8 mouse cellular contexts compared by ENCODE assay signal in genomic region chr17:5769776-5770175, GRCm38 (mm10).
DNase-seq lines count a peak whose midpoint lies in the region; ATAC-seq lines count a peak whose summit lies in the region.

No protein-coding gene starts in this region.

- 27% methylated on average over 7 of the region's 7 CpGs for WGBS in heart, embryonic 14.5 days
- 49% methylated on average over 7 of the region's 7 CpGs for WGBS in midbrain, embryonic 12.5 days

- peak overlapping the region; percentile 91 to 93 for H3K27ac ChIP-seq in heart, embryonic 14.5 days (replicated peaks in 1 of 2; ENCODE audit: control insufficient read depth in 1 of 2, insufficient read depth in 1 of 2, low read depth in 2 of 2, low read length in 2 of 2)
- peak overlapping the region; percentile 56 for H3K27ac ChIP-seq in midbrain, embryonic 12.5 days (replicated peaks)

- DNase-seq in cerebellum, adult 18-20 months: peak; percentile 33 to 44
- DNase-seq in cerebellum, adult 11 months: no peak
- DNase-seq in adrenal gland, postnatal 10 days: peak; percentile 83
- DNase-seq in kidney, postnatal 25 days: peak; percentile 69 to 76
- DNase-seq in urinary bladder, postnatal 4 days (ENCODE audit: low spot score in 2 of 2): peak; percentile 43 to 76
- no peak for DNase-seq in layer of hippocampus, postnatal 10 days (ENCODE audit: low spot score in 2 of 2)

- no peaks in the 10 kb centered on the region for H3K9me3 ChIP-seq in heart, embryonic 14.5 days (ENCODE audit: control insufficient read depth, low read length)
- H3K9me3 ChIP-seq in midbrain, embryonic 12.5 days: no peaks in the 10 kb centered on the region

- H3K4me1 ChIP-seq in heart, embryonic 14.5 days (ENCODE audit: control insufficient read depth in 2 of 2, insufficient read depth in 2 of 2, low read length in 2 of 2): peaks cover 16 to 17% of the 10 kb centered on the region in 2 experiments
- H3K4me1 ChIP-seq in midbrain, embryonic 12.5 days: peaks cover 16% of the 10 kb centered on the region

- peak overlapping the region; percentile 79 for H3K4me2 ChIP-seq in heart, embryonic 14.5 days (ENCODE audit: low read length)
- H3K4me2 ChIP-seq in midbrain, embryonic 12.5 days (replicated peaks): peak overlapping the region; percentile 54

- H3K36me3 ChIP-seq in heart, embryonic 14.5 days (ENCODE audit: control insufficient read depth, insufficient read depth, low read length): no peaks in the 10 kb centered on the region
- no peaks in the 10 kb centered on the region for H3K36me3 ChIP-seq in midbrain, embryonic 12.5 days

- ATAC-seq in heart, embryonic 14.5 days (ENCODE audit: insufficient number of reproducible peaks, insufficient read depth, low FRiP score, low read depth): no peak
- ATAC-seq in midbrain, embryonic 12.5 days (ENCODE audit: low FRiP score, low read depth): no peak

- H3K27me3 ChIP-seq in heart, embryonic 14.5 days (ENCODE audit: control insufficient read depth, insufficient read depth, low read length): no peaks in the 10 kb centered on the region
- 0 out of 2 replicates have a peak, but pooled peaks cover 4% of the 10 kb centered on the region for H3K27me3 ChIP-seq in midbrain, embryonic 12.5 days

- peak overlapping the region; percentile 74 for H3K9ac ChIP-seq in heart, embryonic 14.5 days (ENCODE audit: low read length)
- H3K9ac ChIP-seq in midbrain, embryonic 12.5 days (replicated peaks): peak overlapping the region; percentile 46; the same call in 1 of the 2 replicates

- H3K4me3 ChIP-seq in heart, embryonic 14.5 days (ENCODE audit: control insufficient read depth in 1 of 2, insufficient read depth in 1 of 2, low read depth in 1 of 2, low read length in 2 of 2): peak overlapping the region; percentile 47 to 54; a peak in 3 of 4 replicates
- H3K4me3 ChIP-seq in midbrain, embryonic 12.5 days: no peak overlapping the region

Comparison
In these comparisons a context has a peak if more than half of its experiments do, and no peak if none do; other contexts are left out.
1. DNase-seq: peak in cerebellum, adult 18-20 months (2 of 2), adrenal gland, postnatal 10 days (single experiment), kidney, postnatal 25 days (2 of 2) and urinary bladder, postnatal 4 days (2 of 2); none in cerebellum, adult 11 months (single experiment) and layer of hippocampus, postnatal 10 days (0 of 2).